Mouse (Mus musculus): ENCODE measurements around the gene Trim50. TPM values are rescaled to one million over a fixed set of nuclear protein-coding genes. Genes with fewer than 3 reads are reported as not detected.
"Not testable (repeated sequence)": the region's sequence is repeated elsewhere in the genome, so short reads cannot be mapped to it uniquely, and the experiment has no call there.

The Trim50 gene
- polyA plus RNA-seq (2017; shearing (Covaris generic)), result not detected

DNA sequence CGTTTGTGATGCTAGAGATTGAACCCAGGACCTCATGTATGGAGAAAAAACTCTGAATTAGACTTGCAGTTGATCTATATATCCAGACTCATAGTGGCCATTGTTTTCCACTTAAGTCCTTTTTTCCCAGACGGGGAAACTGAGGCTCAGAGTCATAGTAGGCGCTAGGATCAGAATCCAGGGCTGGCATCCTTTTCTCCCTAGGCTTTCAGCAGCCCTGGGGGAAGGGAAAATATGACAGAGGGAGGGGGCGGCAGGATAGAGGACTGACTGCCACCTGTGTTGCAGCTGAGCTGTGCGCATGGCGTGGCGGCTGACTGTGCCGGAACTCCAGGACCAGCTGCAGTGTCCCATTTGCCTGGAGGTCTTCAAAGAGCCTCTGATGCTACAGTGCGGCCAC lies at the start of gene Trim50:
TSS of gene Trim50 (plus strand) at position 301 of the 400 bp plus-strand sequence.
- no peak for ATAC-seq

- ATAC-seq, result no peak
These were observed 46.7 kb upstream of the Trim50 start for GRCm38 (mm10) chr5:135306321-135306965.

DNA sequence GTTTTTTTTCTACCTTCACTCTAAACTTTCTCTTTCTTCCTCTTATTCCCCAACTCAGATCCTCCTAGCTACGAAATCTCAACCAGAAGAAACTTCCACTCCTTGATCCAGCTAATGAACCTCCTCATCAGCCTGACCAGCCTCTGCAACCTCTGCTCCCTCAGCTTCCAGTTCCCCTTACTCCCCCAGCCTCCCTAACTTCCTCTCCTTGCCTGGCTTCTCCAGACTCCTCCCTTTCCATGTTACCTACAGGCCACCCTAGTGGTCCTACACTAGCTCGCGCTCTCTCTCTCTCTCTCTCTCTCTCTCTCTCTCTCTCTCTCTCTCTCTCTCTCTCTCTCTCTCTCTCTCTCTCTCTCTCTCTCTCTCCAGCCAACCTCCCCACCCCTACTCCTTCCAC lies 36.9 kb upstream of the Trim50 start:
- ATAC-seq, result no peak

DNA sequence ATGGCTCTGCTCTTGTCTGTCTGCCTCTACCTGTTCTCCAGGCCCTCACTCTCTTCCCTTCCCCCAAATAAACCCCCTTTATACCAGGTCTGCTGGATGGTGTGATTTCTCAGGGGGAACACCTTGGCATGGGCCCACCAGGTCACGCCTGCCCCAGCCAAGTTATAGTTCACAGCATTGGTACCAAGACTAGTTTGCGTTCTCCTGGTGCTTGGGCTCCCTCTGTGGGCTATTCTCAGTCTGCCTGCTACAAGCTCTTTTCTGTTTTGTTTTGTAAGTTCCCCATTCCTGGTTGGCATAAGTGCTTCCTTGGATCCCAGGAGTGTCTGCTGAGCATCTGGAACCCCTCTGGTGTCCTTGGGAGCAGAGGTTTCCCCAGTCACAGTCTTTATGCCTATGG lies 33.2 kb upstream of the Trim50 start:
- no peak for ATAC-seq

DNA sequence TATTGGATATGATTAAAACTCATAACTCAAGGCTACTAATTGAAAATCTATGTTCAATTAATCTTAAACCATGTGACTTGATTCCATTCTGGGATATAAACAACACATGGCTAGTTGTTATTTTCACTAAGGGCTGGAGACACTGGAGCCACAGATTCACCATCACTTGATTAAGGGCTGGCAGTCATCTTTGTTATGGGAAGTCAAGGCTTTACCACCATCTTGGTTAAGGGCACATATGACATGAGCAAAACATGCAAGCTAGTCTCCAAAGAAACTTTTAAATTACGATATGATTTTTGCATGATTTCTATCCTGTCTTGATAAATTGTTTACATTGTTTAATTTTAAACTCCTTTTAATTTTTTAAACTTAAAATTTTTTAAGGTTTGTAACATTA lies 30.9 kb upstream of the Trim50 start:
- ATAC-seq, result no peak

DNA sequence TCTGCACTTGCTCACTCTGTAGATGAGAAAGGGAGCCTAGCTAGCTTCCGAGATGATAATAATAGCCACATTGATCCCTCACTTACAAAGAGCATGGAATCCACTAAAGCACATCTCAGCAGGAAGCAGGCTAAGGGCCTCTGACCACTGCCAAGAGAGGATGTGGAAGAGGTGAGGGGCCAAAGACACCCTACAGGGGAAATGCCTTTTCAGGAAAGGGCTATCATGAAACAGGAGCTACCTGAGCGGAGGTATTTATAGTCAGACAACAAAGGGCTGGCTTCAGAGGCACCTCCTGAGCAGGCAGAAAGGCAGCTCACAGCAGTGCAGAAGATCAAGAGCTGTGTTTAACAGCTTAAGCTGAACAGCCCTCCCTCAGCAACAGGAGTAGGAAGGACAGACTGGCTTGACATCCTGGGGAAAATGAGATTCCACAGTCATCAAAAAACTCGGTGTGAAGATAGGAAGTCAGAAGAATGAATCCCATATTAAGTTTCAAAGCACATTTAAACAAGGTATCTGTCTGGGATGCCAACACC lies 26.9 kb upstream of the Trim50 start:
- ATAC-seq, result no peak

DNA sequence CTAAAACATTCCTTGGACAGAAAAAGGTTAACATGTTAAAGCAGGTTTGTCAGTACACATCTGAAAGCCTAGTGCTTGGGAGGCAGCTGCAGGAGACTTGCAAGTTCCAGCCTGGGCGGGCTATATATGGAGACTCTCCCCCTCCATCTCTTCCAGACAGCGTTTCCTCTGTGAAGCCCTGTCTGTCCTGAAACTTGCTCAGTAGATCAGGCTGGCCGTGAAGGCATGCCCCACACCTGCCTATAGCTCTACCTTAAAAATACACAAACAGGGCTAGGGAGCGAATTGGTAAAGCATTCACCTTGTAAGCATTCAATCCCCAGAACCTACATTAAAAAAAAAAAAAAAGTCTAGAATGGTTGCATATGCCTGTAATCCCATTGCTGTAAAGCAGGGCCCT lies 23.6 kb upstream of the Trim50 start:
- no peak for ATAC-seq

- ATAC-seq, result no peak
These were observed 22.9 kb upstream of the Trim50 start for GRCm38 (mm10) chr5:135330201-135330600.

GRCm38 (mm10) chr5:135331161-135331560 lies 21.9 kb upstream of the Trim50 start:
- no peak for ATAC-seq

GRCm38 (mm10) chr5:135337575-135337974 lies 15.5 kb upstream of the Trim50 start:
- ATAC-seq, result no peak

- no peak for ATAC-seq
These were observed 7.1 kb upstream of the Trim50 start for GRCm38 (mm10) chr5:135345989-135346388.

DNA sequence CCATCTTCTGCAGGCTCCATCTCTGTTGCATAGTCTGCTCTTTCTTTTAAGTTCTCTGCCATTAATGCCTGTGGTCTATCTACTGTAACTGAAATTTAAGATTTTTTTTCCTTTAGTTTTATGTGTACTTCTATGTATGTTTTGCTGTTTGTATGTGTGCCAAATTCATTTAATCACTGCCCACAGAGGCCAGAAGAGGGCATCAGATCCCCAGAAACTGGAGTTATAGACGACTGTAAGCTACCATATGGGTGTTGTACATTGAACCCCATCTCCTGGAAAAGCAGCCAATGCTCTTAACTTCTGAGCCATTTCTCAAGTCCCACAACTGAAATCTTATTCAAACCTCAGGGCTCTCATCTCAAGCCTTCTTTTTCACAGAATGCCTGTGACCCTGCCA lies 6.7 kb upstream of the Trim50 start:
- ATAC-seq, result no peak

DNA sequence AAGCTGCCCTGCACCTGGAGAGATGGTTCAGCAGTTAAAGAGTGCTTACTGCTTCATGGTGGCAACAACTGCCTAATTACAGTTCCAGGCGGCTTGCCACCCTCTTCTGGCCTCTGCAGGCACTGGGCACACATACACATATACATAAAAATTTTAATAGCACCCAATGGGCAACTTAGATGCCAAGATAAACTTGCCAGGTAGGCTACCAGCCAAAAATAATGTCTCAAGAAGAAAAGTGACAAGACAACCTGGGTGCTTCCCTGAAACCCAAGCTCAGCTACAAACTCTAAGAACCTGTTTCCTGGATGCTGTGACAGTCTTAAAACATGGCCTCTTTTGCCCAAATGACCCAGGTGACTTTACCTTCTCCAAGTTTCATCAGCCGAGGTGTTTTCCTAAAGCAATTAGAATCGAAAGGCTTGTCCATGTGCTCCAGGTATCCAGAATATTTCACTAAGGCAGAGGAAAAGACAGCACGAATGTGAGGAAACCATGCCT lies 5.5 kb upstream of the Trim50 start:
- ATAC-seq, result no peak

GRCm38 (mm10) chr5:135349862-135350261 lies 3.2 kb upstream of the Trim50 start, which contains the start of gene Fkbp6:
Gene Fkbp6 (minus strand): TSS chr5:135350044.
- ATAC-seq, result no peak

DNA sequence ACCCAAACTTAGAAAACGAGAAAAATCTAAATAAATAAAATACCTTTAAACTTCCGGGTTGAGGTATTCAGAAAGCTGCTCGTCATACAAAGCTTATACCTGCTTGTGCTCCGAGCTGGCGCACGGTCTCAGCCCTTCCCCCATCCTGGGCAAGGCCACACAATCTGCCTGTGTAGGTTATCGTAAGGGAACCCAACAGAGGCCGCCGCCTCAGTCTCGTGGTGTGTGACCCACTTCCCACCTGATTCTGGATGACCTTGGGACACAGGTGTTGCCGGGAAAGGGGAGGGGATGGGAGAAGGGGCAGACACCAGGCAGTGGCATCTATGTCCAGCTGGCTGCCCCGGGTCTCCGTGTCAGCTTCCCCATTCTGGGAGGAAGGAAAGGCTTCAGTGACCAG lies 1.5 kb upstream of the Trim50 start:
- no peak for ATAC-seq

GRCm38 (mm10) chr5:135353564-135353963 lies 469 bp downstream of the Trim50 start:
- ATAC-seq, result no peak

GRCm38 (mm10) chr5:135356090-135356489 lies 3.0 kb downstream of the Trim50 start:
- no peak for ATAC-seq

DNA sequence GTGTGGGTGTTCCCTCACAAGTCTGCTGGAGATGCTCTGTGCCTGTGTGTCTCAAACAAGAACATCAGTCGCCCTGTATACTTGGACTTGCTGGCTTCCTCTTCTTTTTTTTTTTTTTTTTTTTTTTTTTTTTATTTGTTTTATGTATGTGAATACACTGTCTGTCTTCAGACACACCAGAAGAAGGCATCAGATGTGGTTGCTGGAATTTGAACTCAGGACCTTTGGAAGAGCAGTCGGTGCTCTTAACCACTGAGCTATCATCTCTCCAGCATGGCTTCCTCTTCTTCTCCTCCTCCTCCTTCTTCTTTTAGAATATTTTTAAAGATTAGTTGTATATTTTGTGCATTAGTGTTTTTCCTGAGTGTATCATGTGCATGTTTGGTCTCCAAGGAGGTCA lies 4.5 kb downstream of the Trim50 start:
- no peak for ATAC-seq

GRCm38 (mm10) chr5:135359772-135360171 lies 6.7 kb downstream of the Trim50 start:
- no peak for ATAC-seq

GRCm38 (mm10) chr5:135362572-135362971 lies 9.5 kb downstream of the Trim50 start:
- ATAC-seq, result no peak

DNA sequence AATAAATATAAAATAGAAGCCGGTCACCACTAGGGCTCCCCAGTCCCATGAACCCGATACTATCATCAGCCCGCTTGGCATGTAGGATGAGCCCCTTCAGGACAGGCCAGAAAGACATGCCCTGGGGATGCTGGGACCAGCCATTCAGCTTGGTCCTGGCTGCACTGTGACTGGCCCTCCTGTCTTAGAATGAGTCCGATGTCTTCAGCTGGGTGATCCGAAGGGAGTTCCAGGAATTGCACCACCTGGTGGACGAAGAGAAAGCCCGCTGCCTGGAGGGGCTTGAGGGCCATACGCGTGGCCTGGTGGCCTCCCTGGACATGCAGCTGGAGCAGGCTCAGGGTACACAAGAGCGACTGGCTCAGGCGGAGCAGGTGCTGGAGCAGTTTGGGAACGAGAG lies 10.4 kb downstream of the Trim50 start:
- ATAC-seq, result no peak

DNA sequence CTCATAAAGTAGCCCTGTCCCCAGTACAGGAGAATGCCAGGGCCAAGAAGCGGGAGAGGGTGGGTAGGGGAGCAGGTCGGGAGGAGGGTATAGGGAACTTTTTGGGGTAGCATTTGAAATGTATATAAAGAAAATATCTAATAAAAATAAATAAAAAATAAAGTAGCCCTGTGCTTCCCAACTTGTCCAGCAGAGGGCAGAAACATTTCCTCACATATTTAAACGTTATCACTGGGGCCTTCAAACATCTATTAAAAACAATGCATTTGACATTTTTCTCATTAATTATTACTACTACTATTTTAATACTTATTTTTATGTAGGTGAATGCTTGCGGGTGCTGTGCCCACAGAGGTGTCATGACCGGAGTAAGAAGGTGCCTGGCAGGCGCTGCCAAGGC lies 14.7 kb downstream of the Trim50 start:
- no peak for ATAC-seq

DNA sequence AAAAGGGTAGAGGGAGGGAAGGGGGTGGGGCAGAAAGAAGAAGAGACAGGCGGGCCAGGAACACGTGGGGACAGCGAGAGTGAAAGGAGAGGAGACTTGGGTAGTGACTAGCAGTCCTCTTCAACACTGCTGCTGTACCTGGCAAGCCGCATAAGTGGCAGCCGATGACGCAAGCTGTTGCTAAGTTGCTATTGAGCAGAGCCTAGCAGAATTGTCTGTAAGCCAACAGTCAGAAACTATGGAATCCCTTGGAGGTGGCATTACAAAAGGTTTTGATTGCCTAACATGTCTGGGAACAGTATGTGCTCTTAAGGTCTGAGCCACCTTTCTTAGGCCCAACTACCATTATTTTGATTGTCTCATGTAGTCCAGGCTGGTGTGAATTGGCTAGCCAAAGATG lies 15.2 kb downstream of the Trim50 start:
- no peak for ATAC-seq

- not testable (repeated sequence) for ATAC-seq
These were observed 16.1 kb downstream of the Trim50 start for GRCm38 (mm10) chr5:135369196-135369595.
